Mouse (Mus musculus) G1E (cell line): ENCODE measurements around the gene Tomm7.

ENCODE experiments used
- CTCF ChIP-seq: IDR thresholded peaks from 2 replicates; pipeline ENCODE4 v1.5.1; 2012; ENCODE audit warnings: low read depth, low read length, inconsistent platforms, mixed read lengths
- GATA1 ChIP-seq: IDR thresholded peaks from 2 replicates; pipeline ENCODE4 v1.6.1; 2012; ENCODE audit warnings: borderline replicate concordance, low read length, inconsistent platforms, mixed read lengths
- GATA2 ChIP-seq: IDR thresholded peaks from 2 replicates; pipeline ENCODE4 v1.6.1; 2012; ENCODE audit warnings: low read depth, low read length, inconsistent platforms, borderline replicate concordance
- TAL1 ChIP-seq: conservative IDR thresholded peaks from 2 replicates; pipeline ENCODE4 v1.6.1; 2012; ENCODE audit warnings: low read depth, low read length, inconsistent platforms, mixed read lengths

- TF ChIP-seq CTCF (no peak), GATA1 (no peak), GATA2 (no peak), TAL1 (no peak)
Measured at GRCm38 (mm10) chr5:23822306-23822705, 21.7 kb downstream of the Tomm7 start.
